Mouse (Mus musculus) cerebellum, adult 2 months (tissue): ENCODE data around the gene Bcor. TPM values are rescaled to one million over a fixed set of nuclear protein-coding genes. Genes with fewer than 3 reads are reported as not detected.

Experiments used
- DNase-seq, 2 experiments: peaks; one replicate each; pipeline ENCODE4 v3.0.0; 2021
- H3K27ac ChIP-seq: fragments of 200-500 bp; 2 replicates; pipeline ENCODE4 v1.5.1; 2012; ENCODE audit warnings: low read length, control low read depth, inconsistent platforms; ENCODE audit not compliant: insufficient read depth
- H3K27me3 ChIP-seq: fragments of 200-500 bp; 2 replicates; pipeline ENCODE4 v1.6.1; 2012; ENCODE audit warnings: inconsistent platforms, mild to moderate bottlenecking, low read length, moderate library complexity; ENCODE audit not compliant: control insufficient read depth, insufficient read depth
- H3K4me1 ChIP-seq: fragments of 200-500 bp; 2 replicates; pipeline ENCODE4 v1.6.1; 2011; ENCODE audit warnings: low read length; ENCODE audit not compliant: control insufficient read depth, insufficient read depth
- H3K4me3 ChIP-seq: fragments of 200-500 bp; replicated peaks from 2 replicates; pipeline ENCODE3; 2011; ENCODE audit warnings: mild to moderate bottlenecking, low read depth, low read length, control low read depth; ENCODE audit not compliant: insufficient read depth
- CTCF ChIP-seq: fragments of 200-500 bp; IDR thresholded peaks from 2 replicates; pipeline ENCODE4 v1.5.1; 2011; ENCODE audit warnings: low read depth, mild to moderate bottlenecking, control low read depth, low read length, moderate library complexity, borderline replicate concordance; ENCODE audit not compliant: insufficient read depth
- POLR2A ChIP-seq: fragments of 200-500 bp; IDR thresholded peaks from 2 replicates; pipeline ENCODE4 v1.6.1; 2011; ENCODE audit warnings: low read length, control low read depth, borderline replicate concordance; ENCODE audit not compliant: insufficient read depth
- WGBS: fragments of 180-500 bp; shearing (Covaris S2); methylation state at CpG from one replicate; pipeline ENCODE4 v1.1.7; 2018; 5-methylcytosine and 5-hydroxymethylcytosine counted together
- polyA plus RNA-seq: library from polyadenylated mRNA; depleted of rRNA; stranded (reverse); fragments of >200 nt; gene quantifications from 2 replicates; pipeline ENCODE4 v1.2.3, GENCODE M21; 2012

The Bcor gene
- polyA plus RNA-seq, 1 experiment: 12.9 TPM

- H3K4me1 ChIP-seq: no peaks in the 10 kb centered on the region
- WGBS: 84% methylated on average over 7 of the region's 7 CpGs
- H3K4me3 ChIP-seq: no peak overlapping the region
- TF ChIP-seq POLR2A: no peak
- no peak for TF ChIP-seq CTCF
- H3K27me3 ChIP-seq: no peaks in the 10 kb centered on the region
- H3K27ac ChIP-seq: no peak overlapping the region
- no peak for DNase-seq
Measured at GRCm38 (mm10) chrX:11988191-11988896, 171.8 kb downstream of the Bcor start.

- H3K4me3 ChIP-seq: no peak overlapping the region
- TF ChIP-seq CTCF: no peak
- TF ChIP-seq POLR2A: no peak
Measured at GRCm38 (mm10) chrX:11987602-11988001, 172.6 kb downstream of the Bcor start.

More at GRCm38 (mm10) chrX:11987602-11988001, 172.6 kb downstream of the Bcor start:
- Histone ChIP-seq H3K27me3 (no peaks in the 10 kb centered on the region), H3K4me1 (no peaks in the 10 kb centered on the region), H3K27ac (no peak overlapping the region)
- no peak for DNase-seq
- 74% methylated on average over 7 of the region's 7 CpGs for WGBS
